Mouse (Mus musculus) telencephalon, adult 2 months (tissue): ENCODE measurements at regions not wholly inside any gene's neighbourhood (a gene's known extent, or its start where the extent isn't known, plus 50 kb on each side); places are given as distances from the start of the nearest gene placed in this dataset.

Source experiments
- DNase-seq: peaks from one replicate; pipeline ENCODE4 v3.0.0-alpha.2; 2011; ENCODE audit warnings: low read depth, low spot score

GRCm38 (mm10) chr7:133469106-133469505 lies 132.9 kb downstream of the Tex36 start:
- DNase-seq: no peak

DNA sequence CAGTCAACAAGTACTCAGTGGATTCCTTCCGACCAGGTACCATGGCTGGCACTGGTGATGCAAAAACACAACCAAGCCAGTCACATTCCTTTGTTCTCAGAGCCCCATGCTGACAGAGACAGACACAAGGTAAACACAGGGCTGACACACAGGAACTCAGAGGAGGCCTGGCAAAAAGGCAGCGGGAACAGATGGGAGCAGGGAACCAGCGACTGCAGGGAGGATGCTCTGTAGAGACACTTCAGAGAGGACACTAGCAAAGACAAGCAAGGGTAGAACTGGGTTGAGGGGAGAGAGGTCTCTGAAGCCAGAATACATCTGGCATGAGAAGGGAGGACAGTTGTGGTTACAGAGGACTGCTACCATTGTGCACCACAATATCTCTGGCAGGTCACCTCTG lies 133.6 kb downstream of the Tex36 start:
- no peak for DNase-seq

DNA sequence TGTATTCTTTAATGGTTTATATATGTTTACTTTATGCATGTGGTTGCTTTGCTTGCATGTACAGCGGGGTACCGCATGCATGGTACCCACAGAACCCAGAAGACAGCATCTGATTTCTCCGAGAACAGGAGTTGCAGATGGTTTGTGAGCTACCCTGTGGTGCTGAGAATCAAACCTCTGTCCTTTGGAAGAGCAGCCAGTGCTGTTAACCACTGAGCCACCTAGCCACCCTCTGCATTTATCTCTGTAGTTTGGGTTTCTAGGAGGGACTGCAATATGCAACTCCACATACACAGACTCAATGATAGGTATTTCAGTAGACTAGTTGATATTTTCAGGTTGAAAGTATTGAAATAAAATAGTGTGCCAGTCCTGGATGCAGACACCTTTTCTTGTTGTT lies 134.4 kb downstream of the Tex36 start:
- DNase-seq: no peak

GRCm38 (mm10) chr7:133459306-133459705 lies 142.7 kb downstream of the Tex36 start:
- no peak for DNase-seq

DNA sequence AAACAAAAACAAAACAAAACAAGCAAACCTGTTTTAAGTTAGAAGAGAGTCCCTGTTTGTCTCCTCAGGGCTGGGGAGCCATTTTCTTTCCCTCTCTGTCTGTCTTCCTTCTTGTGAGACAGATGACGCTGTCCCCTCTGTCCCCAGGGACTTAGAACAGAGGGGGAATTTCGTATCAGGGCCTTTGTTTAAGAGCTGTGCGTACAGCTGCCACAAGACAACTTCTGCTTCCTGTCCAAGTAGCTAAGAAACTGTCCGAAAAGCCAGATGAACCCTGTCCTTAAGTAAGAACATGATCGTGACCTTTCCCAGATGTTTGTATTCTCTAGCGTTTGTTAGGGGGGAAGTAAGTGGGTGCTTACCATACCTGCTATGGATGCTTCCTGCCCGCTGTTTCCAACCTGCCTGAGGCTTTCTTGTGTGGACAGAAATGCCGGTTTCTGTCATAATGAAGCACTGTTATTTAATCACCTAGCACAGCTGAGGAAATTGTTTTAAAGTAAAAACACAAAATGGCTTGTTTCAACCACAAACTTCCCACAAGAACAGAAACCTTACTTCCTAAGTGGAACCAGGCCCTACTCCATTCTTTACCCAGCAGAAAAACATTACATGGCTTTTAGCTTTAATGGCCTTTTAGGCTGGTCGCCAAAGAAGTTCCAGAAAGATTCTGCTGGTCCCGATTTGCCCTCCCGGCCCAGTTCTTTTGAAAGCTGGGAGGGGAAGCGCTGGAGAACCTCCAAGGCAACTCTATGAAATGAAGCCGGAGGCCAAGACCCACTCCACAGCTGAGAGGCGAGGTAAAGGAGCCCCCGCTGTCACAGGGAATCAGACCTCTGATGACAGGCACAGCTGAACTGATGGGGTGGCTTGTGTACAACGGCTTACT lies 144.3 kb downstream of the Tex36 start:
- no peak for DNase-seq

DNA sequence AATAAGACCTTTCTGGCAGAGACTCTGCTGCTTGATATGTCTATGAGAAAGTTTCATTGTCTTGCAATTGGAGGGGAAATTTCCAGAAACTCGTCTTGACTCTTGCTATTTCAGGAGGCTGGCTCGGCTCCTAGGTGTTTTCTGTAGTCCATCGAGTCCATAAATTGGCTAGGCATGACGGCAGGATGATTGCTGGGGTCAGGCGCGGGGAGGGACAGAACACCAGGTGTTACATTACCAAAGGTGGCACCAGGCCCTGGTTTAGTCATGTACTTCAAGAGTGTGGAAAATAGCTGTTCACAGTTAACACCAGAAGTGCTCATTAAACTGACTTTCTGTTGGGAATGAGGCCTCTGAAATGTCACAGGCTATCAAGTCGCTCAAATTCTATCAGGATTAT lies 151.7 kb downstream of the Tex36 start:
- no peak for DNase-seq

DNA sequence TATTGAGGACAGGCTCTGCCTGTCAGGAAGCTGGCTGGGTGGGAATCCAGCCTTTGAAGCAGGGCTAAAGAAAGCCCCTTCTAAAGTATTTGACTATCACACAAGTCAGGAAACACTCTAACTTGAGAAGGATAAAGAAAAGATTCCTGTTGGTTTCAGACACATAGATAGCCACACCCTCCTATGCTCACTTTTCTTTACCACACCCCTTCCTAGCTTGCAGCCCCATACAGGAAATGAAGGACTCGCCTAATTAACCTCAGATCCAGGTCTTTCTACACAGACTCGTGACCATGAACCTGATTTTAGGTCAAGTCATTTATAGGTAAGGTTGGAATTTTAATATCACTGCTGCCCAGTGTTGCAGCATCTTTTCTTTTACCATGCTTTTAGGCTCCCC lies 154.9 kb downstream of the Tex36 start:
- no peak for DNase-seq

DNA sequence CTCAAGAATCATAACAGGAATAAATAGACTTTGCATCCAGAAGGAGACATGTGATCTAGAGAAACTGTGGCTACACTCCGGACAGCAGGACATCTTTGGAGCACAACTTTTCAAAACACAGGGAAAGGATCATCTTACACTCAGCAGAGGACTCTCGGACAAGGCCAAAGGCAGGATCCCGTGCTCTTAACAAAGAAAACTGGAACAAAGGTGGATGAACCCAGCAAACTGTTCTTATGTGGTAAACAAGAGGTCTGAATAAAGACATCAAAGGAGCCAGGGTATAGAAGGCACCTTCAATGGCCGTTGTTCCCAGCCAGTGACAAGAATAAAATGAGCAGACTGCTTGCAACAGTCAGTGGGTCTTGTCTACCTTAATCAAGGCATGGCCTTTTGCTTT lies 160.3 kb downstream of the Tex36 start:
- DNase-seq: no peak

GRCm38 (mm10) chr7:133441169-133441568 lies 160.8 kb downstream of the Tex36 start:
- no peak for DNase-seq

GRCm38 (mm10) chr7:133440711-133441110 lies 161.2 kb downstream of the Tex36 start:
- DNase-seq: no peak

DNA sequence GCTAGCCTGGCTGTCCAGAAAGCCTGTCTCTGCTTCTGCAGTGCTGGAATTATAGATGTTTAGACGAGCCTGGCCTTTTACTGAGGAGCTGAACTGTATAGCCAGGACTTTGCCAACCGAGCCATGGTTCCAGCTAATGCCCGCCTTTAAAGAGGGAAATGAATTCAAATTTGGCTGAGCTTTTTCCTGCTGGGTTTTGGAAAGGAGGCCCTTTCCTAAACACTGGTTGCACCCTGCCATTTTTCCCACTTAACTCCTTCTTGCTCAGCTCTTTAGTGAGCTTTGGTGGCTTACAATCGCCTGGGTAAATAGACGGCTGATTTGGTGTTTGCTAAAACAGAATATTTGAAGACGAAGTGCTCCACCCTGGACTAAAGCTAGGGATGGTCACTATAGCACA lies 161.9 kb downstream of the Tex36 start:
- DNase-seq: no peak

GRCm38 (mm10) chr7:133438631-133439030 lies 163.3 kb downstream of the Tex36 start:
- no peak for DNase-seq

- DNase-seq: no peak
These were observed 164.1 kb downstream of the Tex36 start for GRCm38 (mm10) chr7:133437866-133438265.

GRCm38 (mm10) chr7:133435596-133436357 lies 166.2 kb downstream of the Tex36 start:
- DNase-seq: no peak

- DNase-seq: no peak
These were observed 167.7 kb downstream of the Tex36 start for GRCm38 (mm10) chr7:133434027-133434820.

- no peak for DNase-seq
These were observed 169.6 kb downstream of the Tex36 start for GRCm38 (mm10) chr7:133432343-133432742.

GRCm38 (mm10) chr7:133402072-133402471 lies 199.9 kb downstream of the Tex36 start:
- no peak for DNase-seq

DNA sequence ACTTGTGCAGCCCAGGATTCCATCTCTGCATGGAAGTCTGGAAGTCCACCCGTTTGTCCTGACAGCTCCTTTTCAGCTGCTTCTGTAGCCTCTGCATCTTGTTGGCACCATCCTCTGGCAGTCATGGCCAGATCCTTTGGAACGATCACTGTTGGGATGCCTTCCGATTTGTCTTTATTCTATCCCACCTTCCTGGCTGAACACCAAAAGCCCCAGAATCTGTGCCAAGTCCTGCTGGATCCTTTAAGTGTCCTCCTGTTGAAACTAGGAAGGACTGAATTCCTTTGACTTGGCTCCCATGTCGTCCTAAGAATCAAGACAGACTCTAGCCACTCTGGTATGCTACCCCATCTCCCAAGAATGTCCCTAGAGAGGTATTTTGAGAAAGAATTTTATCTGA lies 201.3 kb downstream of the Tex36 start:
- no peak for DNase-seq

GRCm38 (mm10) chr7:133388716-133389115 lies 213.2 kb downstream of the Tex36 start:
- no peak for DNase-seq

DNA sequence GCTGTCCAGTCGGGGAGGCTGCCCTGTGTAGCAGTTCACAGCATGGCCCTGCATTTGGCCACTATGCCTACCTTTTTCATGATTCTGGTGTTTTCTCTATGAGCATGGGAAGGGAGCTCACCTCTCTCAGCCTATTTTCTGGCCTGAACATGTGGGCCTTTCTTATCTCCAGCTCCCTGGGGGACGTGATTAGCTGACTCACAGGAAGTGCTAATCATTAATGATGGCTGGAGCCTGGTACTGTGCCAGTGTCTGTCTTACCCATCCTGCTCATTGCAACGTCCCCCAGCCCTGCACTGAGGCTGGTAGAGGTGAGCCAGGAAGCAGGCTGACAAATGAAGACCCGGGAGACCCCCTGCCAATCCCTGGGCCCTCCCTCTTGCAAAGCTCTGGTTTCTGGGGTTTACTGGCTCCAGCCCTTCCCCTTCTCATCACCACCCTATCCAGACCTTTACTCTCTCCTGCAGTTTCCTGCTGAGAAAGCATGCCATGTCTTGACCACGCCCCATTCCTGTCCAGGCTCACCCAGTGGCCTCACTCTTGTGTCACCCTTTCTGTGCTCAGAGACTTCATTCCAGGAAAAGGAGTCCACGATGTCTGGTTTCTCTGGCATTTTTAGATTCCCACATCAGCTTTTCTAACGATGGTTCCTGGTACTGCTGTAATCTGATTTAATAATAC lies 219.8 kb downstream of the Tex36 start:
- DNase-seq: no peak

DNA sequence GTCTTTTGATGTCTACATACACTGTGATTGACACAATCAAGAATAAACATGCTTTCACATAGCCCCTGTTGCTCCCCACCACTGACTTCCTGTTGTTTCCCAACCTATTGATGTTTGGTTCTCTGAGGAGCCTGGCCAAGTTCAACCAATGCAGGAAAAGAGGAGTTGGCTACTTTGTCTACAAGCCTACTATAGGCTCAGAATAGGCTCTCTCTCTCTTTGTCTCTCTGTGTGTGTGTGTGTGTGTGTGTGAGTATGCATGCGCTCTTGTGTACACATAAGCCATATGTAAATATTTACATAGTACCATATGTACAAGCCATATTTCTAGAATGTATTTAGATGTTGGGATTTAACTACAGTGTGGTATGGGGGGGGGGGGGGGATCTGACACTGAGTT lies 222.6 kb downstream of the Tex36 start:
- no peak for DNase-seq

DNA sequence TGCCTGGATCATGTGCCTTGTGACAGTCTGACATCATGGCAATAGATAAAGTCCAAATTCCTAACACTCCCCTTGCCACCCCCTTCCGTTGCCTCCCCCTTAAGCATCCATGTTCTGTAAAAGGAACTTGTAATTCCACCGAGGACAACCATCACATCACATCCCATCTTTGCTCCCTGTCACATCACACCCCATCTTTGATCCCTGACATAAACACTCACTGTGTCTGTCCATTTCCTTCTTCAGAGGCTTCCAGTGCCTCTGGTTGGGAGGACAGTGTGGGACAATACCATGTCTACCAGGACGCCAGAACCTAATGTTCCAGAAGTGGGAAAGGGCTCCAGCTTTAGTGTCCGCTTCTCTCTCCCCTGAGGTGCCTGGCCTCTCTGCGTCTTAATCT lies 223.6 kb downstream of the Tex36 start:
- DNase-seq: no peak
